Mouse (Mus musculus) hindlimb bud, embryonic 11.5 days (tissue): ENCODE data around the gene Ubac2.

Experiments used
- DNase-seq: peaks from one replicate; pipeline ENCODE4 v3.0.0-alpha.2; 2012; ENCODE audit warnings: low read depth, low spot score; ENCODE audit errors: extremely low spot score

Gene Ubac2

GRCm38 (mm10) chr14:121922731-121923130, 44.3 kb downstream of the Ubac2 start:
- DNase-seq = no peak

GRCm38 (mm10) chr14:121924876-121925275, 46.5 kb downstream of the Ubac2 start:
- DNase-seq = no peak

GRCm38 (mm10) chr14:121926901-121927300, 48.5 kb downstream of the Ubac2 start:
- DNase-seq = no peak

- no peak for DNase-seq
Measured at GRCm38 (mm10) chr14:121927451-121927850, 49.0 kb downstream of the Ubac2 start.

- DNase-seq = peak; percentile 52
Measured at GRCm38 (mm10) chr14:121928375-121929137, 50.1 kb downstream of the Ubac2 start.

GRCm38 (mm10) chr14:121929243-121929951, 51.0 kb downstream of the Ubac2 start:
- no peak for DNase-seq

- no peak for DNase-seq
Measured at GRCm38 (mm10) chr14:121930731-121931383, 52.4 kb downstream of the Ubac2 start.

GRCm38 (mm10) chr14:121931594-121931993, 53.2 kb downstream of the Ubac2 start:
- DNase-seq = no peak

- no peak for DNase-seq
Measured at GRCm38 (mm10) chr14:121932180-121932579, 53.8 kb downstream of the Ubac2 start.

- DNase-seq = no peak
Measured at GRCm38 (mm10) chr14:121933906-121934596, 55.6 kb downstream of the Ubac2 start.

GRCm38 (mm10) chr14:121934597-121934946, 56.2 kb downstream of the Ubac2 start:
- DNase-seq = no peak

GRCm38 (mm10) chr14:121936356-121936755, 57.9 kb downstream of the Ubac2 start:
- no peak for DNase-seq

GRCm38 (mm10) chr14:121936856-121937255, 58.4 kb downstream of the Ubac2 start:
- no peak for DNase-seq

GRCm38 (mm10) chr14:121937601-121938255, 59.3 kb downstream of the Ubac2 start:
- DNase-seq = no peak

- DNase-seq = no peak
Measured at GRCm38 (mm10) chr14:121938256-121939191, 60.1 kb downstream of the Ubac2 start.

- DNase-seq = no peak
Measured at GRCm38 (mm10) chr14:121939582-121939981, 61.2 kb downstream of the Ubac2 start.

GRCm38 (mm10) chr14:121946131-121946530, 67.7 kb downstream of the Ubac2 start:
- DNase-seq = no peak

- DNase-seq = no peak
Measured at GRCm38 (mm10) chr14:121946728-121947127, 68.3 kb downstream of the Ubac2 start.

- no peak for DNase-seq
Measured at GRCm38 (mm10) chr14:121947201-121947760, 68.9 kb downstream of the Ubac2 start.
